Mouse (Mus musculus): ENCODE measurements around the gene Casp12. TPM values are rescaled to one million over a fixed set of nuclear protein-coding genes. Genes with fewer than 3 reads are reported as not detected.

Gene Casp12
- polyA plus RNA-seq, 1 experiment from 2014 or later, result not detected

DNA sequence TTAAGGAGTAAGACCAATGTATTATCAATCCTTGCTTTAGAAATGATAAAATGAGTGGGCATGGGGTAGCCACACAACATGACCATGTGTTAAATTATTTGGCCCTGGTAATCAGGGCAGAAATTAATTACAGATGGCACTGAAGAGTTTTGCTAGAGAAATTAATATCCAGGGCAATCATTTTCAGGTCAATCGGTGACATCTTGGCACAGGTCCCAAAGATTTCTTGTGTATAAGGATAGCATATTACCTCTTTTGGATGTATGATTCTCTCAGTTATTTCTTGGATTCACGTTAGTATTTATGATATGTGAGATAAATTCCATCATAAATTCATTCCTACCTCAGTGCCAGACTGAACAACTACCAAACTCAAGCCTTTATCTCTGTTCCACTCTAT is 72.6 kb downstream of the Casp12 start:
- no peaks in the 10 kb centered on the region for H3K27me3 ChIP-seq (replicated peaks; ENCODE audit: control insufficient read depth, insufficient read depth, low read length)

More for the DNA sequence above, 72.6 kb downstream of the Casp12 start:
- Histone ChIP-seq H3K9ac (replicated peaks; ENCODE audit: low read depth, low read length) (no peak overlapping the region), H3K4me1 (replicated peaks; ENCODE audit: control insufficient read depth, insufficient read depth, low read length) (no peaks in the 10 kb centered on the region; the same call in 1 of the 2 replicates), H3K4me3 (replicated peaks; ENCODE audit: low read length) (no peak overlapping the region), H3K27ac (ENCODE audit: low read length) (no peak overlapping the region), H3K36me3 (ENCODE audit: control insufficient read depth, insufficient read depth) (no peaks in the 10 kb centered on the region), H3K4me2 (ENCODE audit: low read length) (no peak overlapping the region), H3K9me3 (ENCODE audit: control insufficient read depth, low read length) (no peaks in the 10 kb centered on the region)
- no peak for ATAC-seq
- WGBS, result 76% methylated on average over 2 of the region's 2 CpGs

Other genes starting within 250 kb of the Casp12 start
- 0.42 and 0.81 TPM in 2 replicates for gene Casp1, start 46.9 kb upstream of the Casp12 start, polyA plus RNA-seq (2015; fragmentation: Nextera tagmentation; extraction: Ambion mirVana)
- gene Casp4, start 36.6 kb upstream of the Casp12 start, polyA plus RNA-seq (2015; fragmentation: Nextera tagmentation; extraction: Ambion mirVana), result 0.24 TPM in 1 of 2 replicates, not detected in the other